Mouse (Mus musculus) heart, adult 2 months (tissue): ENCODE results near the gene Klhl24.

ENCODE experiments used
- CTCF ChIP-seq: fragments of 200-600 bp; IDR thresholded peaks from 2 replicates; pipeline ENCODE4 v1.8.1; 2022; ENCODE audit warnings: antibody characterized with exemption, mild to moderate bottlenecking, moderate library complexity
- POLR2A ChIP-seq: fragments of 200-500 bp; IDR thresholded peaks from 2 replicates; pipeline ENCODE4 v1.6.1; 2011; ENCODE audit warnings: mild to moderate bottlenecking, low read depth, low read length, control low read depth; ENCODE audit not compliant: insufficient read depth

GRCm38 (mm10) chr16:20098866-20099629 lies 1.7 kb downstream of the Klhl24 start:
- TF ChIP-seq CTCF (peak; percentile 42), POLR2A (no peak)
